Mouse (Mus musculus): ENCODE measurements around the gene Surf6. TPM values are rescaled to one million over a fixed set of nuclear protein-coding genes. Genes with fewer than 3 reads are reported as not detected.

Surf6 gene
- polyA plus RNA-seq, 1 experiment from 2014 or later, result 28.8 TPM

- no peaks in the 10 kb centered on the region for H3K9me3 ChIP-seq (replicated peaks)
- peaks cover 46% of the 10 kb centered on the region for H3K4me1 ChIP-seq
- no peak overlapping the region for H3K4me2 ChIP-seq (replicated peaks)
- H3K4me3 ChIP-seq (replicated peaks), result no peak overlapping the region
- H3K9ac ChIP-seq, result no peak overlapping the region
- H3K27ac ChIP-seq (replicated peaks), result no peak overlapping the region
- no peaks in the 10 kb centered on the region for H3K27me3 ChIP-seq
- H3K36me3 ChIP-seq, result peaks cover 57% of the 10 kb centered on the region
- WGBS, result 35% methylated on average over 1 of the region's 1 CpGs
- ATAC-seq (ENCODE audit: insufficient number of reproducible peaks, low FRiP score, low TSS enrichment, low read depth), result no peak
These were observed 27.7 kb upstream of the Surf6 start for GRCm38 (mm10) chr2:26930390-26930789.

GRCm38 (mm10) chr2:26927745-26928476 is 25.2 kb upstream of the Surf6 start:
- no peak overlapping the region for H3K9ac ChIP-seq
- no peaks in the 10 kb centered on the region for H3K27me3 ChIP-seq
- 85% methylated on average over 6 of the region's 6 CpGs for WGBS
- ATAC-seq (ENCODE audit: insufficient number of reproducible peaks, low FRiP score, low TSS enrichment, low read depth), result no peak
- H3K36me3 ChIP-seq, result peaks cover 82% of the 10 kb centered on the region
- no peak overlapping the region for H3K27ac ChIP-seq (replicated peaks)
- no peaks in the 10 kb centered on the region for H3K9me3 ChIP-seq (replicated peaks)
- H3K4me2 ChIP-seq (replicated peaks), result no peak overlapping the region
- H3K4me1 ChIP-seq, result peaks cover 42% of the 10 kb centered on the region
- no peak overlapping the region for H3K4me3 ChIP-seq (replicated peaks)

DNA sequence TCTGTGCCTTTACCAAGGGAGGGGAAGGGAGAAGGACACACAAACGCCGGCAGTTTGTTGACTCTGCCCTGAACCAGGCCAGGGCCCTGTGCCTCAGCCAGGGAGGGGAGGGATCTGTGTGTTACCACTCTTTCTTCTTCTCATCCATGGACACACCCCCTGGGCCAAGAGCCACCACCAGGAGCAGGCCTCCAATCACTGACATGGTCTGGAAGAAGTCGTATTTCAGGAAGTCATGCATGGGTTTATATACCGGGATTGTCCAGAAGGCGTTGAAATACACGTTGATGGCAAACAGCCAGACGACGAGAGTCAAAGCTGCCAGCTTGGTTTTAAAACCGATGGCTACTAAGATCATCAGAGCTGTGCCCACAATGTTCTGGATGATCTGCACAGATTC is 19.1 kb upstream of the Surf6 start:
- H3K4me1 ChIP-seq, result peaks cover 14% of the 10 kb centered on the region
- H3K9me3 ChIP-seq (replicated peaks), result no peaks in the 10 kb centered on the region
- ATAC-seq (ENCODE audit: insufficient number of reproducible peaks, low FRiP score, low TSS enrichment, low read depth), result no peak
- 77% methylated on average over 9 of the region's 9 CpGs for WGBS
- no peak overlapping the region for H3K4me2 ChIP-seq (replicated peaks)
- no peak overlapping the region for H3K9ac ChIP-seq
- no peak overlapping the region for H3K27ac ChIP-seq (replicated peaks)
- no peaks in the 10 kb centered on the region for H3K27me3 ChIP-seq
- H3K36me3 ChIP-seq, result peaks cover 87% of the 10 kb centered on the region
- no peak overlapping the region for H3K4me3 ChIP-seq (replicated peaks)

GRCm38 (mm10) chr2:26920190-26920855 is 17.6 kb upstream of the Surf6 start:
- Histone ChIP-seq H3K27me3 (no peaks in the 10 kb centered on the region), H3K4me3 (replicated peaks) (no peak overlapping the region), H3K27ac (replicated peaks) (no peak overlapping the region), H3K9ac (no peak overlapping the region), H3K36me3 (peaks cover 73% of the 10 kb centered on the region), H3K9me3 (replicated peaks) (no peaks in the 10 kb centered on the region), H3K4me2 (replicated peaks) (no peak overlapping the region), H3K4me1 (peaks cover 21% of the 10 kb centered on the region)
- WGBS, result 87% methylated on average over 6 of the region's 6 CpGs
- no peak for ATAC-seq (ENCODE audit: insufficient number of reproducible peaks, low FRiP score, low TSS enrichment, low read depth)

DNA sequence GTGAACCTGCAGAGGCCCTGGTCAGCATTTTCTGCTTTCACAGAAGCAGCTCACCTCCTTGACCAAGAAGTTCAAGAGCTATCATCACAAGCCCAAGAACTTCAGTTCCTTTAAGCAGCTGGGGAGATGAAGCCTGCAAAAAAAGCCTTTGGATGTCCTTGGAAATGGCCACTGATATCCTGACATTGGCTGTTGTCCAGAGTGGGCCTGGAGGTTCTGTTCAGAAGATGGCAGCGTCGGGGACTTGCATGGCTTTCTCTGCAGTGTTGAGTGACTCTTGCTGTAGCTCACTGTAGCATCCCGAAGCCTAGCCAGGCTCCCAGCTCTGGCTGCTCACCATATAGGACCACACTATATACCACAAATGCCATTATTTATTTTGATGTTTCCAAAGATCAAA is 17.0 kb upstream of the Surf6 start:
- peaks cover 66% of the 10 kb centered on the region for H3K36me3 ChIP-seq
- no peak overlapping the region for H3K27ac ChIP-seq (replicated peaks)
- ATAC-seq (ENCODE audit: insufficient number of reproducible peaks, low FRiP score, low TSS enrichment, low read depth), result no peak
- H3K27me3 ChIP-seq, result no peaks in the 10 kb centered on the region
- H3K4me1 ChIP-seq, result peaks cover 28% of the 10 kb centered on the region
- H3K4me3 ChIP-seq (replicated peaks), result no peak overlapping the region
- no peaks in the 10 kb centered on the region for H3K9me3 ChIP-seq (replicated peaks)
- no peak overlapping the region for H3K4me2 ChIP-seq (replicated peaks)
- H3K9ac ChIP-seq, result no peak overlapping the region
- WGBS, result 89% methylated on average over 3 of the region's 3 CpGs

DNA sequence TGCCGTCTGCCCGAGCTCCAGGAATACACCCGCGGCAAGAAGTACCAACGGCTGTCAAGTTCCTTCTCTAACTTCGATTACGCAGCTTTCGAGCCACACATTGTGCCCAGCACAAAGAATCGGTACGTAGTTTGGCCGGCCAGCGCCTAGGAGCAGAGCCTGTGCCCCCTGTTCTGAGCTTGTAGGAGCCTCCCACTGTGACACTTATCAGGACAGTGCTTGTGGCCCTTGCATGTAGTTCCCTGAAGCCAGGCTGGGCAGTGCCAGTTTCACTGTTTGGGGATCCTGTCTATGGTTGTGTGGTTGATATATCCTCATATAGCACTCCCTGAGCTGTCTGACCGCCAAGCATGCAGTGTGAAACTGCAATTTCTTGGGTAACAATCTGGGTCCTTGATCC is 14.1 kb upstream of the Surf6 start:
- Histone ChIP-seq H3K27ac (replicated peaks) (peak overlapping the region; percentile 73), H3K4me3 (replicated peaks) (peak overlapping the region; percentile 75), H3K4me2 (replicated peaks) (peak overlapping the region; percentile 96), H3K9ac (peak overlapping the region; percentile 74), H3K9me3 (replicated peaks) (no peaks in the 10 kb centered on the region), H3K27me3 (no peaks in the 10 kb centered on the region), H3K4me1 (peaks cover 49% of the 10 kb centered on the region), H3K36me3 (peaks cover 62% of the 10 kb centered on the region)
- no peak for ATAC-seq (ENCODE audit: insufficient number of reproducible peaks, low FRiP score, low TSS enrichment, low read depth)
- 2% methylated on average over 13 of the region's 13 CpGs for WGBS

DNA sequence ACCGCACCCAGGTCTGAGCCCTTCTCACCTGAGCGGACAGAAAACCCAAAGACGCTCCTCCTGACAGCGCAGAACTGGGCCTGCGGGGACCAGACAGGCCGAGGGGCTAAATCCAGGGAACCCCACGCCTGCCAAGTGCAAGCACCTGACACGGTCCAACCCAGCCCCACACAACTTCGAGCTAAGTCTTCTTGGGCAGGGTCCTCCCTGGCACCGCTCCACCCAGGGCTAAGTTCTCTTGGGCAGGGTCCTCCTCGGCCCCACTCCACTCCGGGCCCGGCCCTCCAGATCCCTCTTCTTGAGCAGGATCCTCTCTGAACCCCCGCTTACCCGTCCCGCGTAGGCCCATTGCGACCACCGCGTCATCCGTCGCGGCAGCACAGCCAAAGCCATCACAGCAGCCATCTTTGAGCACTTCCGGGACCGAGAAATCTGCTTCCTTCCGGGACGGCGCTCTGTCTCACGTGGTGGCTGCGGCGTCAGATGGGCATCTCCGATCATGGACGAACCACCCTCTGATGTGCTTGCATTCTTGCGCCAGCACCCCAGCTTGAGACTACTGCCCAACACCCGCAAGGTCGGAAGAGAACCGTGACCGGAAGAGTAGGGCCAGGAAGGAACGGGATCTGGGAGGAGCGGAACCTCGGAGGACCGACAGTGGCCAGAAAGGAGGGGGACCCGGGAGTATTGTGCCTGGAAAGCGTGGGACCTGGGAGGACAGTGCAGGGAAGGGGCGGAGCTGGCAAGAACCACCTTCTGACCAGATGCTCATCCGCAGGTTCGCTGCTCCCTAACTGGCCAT is 13.4 kb upstream of the Surf6 start, which contains the start of the genes Surf2 and Surf1:
Surf2 (plus strand) TSS at position 441 of the 802 bp plus-strand sequence.
Surf1 (minus strand) TSS at position 604 of the 802 bp plus-strand sequence.
- peak; percentile 56 for ATAC-seq (ENCODE audit: insufficient number of reproducible peaks, low FRiP score, low TSS enrichment, low read depth)
- H3K4me1 ChIP-seq, result peaks cover 52% of the 10 kb centered on the region
- 1% methylated on average over 47 of the region's 47 CpGs for WGBS
- peak within 1 kb of the TSS; percentile 74 for H3K9ac ChIP-seq
- H3K27me3 ChIP-seq, result no peaks in the 10 kb centered on the region
- H3K27ac ChIP-seq (replicated peaks), result peak within 1 kb of the TSS; percentile 73
- peaks cover 56% of the 10 kb centered on the region for H3K36me3 ChIP-seq
- H3K4me3 ChIP-seq (replicated peaks), result peak within 1 kb of the TSS; percentile 75
- H3K9me3 ChIP-seq (replicated peaks), result no peaks in the 10 kb centered on the region
- peak within 1 kb of the TSS; percentile 96 for H3K4me2 ChIP-seq (replicated peaks)

DNA sequence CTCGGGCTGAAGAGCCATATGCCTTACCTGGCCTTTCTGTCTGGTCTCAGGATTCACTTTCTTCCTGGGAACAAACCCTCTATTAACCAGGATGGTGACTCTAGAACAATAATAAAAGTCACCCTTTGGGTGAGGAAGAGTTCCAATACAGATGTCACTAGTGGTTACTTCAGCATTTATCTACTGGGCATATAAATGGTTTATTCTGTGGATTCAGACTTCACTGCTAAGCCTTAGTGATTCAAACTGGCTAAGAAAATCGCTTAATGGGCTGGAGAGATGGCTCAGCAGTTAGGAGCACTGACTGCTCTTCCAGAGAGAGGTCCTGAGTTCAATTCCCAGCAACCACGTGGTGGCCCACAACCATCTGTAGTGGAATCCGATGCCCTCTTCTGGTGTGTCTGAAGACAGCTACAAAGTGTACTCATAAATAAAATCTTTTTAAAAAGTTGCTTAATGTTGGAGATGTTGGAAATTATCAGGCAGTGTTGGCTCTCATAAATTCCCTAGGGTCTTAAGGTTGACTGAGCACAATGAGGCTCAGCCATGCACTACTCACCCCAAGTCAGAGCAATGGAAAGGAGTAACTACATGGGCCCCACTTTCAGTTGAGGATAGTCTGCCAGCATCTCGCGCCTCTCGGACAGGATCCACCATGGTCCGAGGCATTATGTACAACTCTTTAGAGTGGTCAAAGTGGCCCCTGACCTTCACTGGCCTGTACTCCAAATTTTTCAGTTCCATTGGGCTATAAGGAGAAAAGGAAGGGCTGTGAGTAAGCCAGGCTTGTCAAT is 11.7 kb upstream of the Surf6 start:
- H3K9me3 ChIP-seq (replicated peaks), result no peaks in the 10 kb centered on the region
- no peak overlapping the region for H3K27ac ChIP-seq (replicated peaks)
- H3K4me1 ChIP-seq, result peaks cover 53% of the 10 kb centered on the region
- H3K4me2 ChIP-seq (replicated peaks), result 0 out of 2 replicates have a peak overlapping the region, but pooled peaks have one; percentile 96
- no peaks in the 10 kb centered on the region for H3K27me3 ChIP-seq
- H3K4me3 ChIP-seq (replicated peaks), result 0 out of 2 replicates have a peak overlapping the region, but pooled peaks have one; percentile 3
- ATAC-seq (ENCODE audit: insufficient number of reproducible peaks, low FRiP score, low TSS enrichment, low read depth), result no peak
- 65% methylated on average over 8 of the region's 8 CpGs for WGBS
- H3K36me3 ChIP-seq, result peaks cover 38% of the 10 kb centered on the region
- no peak overlapping the region for H3K9ac ChIP-seq

DNA sequence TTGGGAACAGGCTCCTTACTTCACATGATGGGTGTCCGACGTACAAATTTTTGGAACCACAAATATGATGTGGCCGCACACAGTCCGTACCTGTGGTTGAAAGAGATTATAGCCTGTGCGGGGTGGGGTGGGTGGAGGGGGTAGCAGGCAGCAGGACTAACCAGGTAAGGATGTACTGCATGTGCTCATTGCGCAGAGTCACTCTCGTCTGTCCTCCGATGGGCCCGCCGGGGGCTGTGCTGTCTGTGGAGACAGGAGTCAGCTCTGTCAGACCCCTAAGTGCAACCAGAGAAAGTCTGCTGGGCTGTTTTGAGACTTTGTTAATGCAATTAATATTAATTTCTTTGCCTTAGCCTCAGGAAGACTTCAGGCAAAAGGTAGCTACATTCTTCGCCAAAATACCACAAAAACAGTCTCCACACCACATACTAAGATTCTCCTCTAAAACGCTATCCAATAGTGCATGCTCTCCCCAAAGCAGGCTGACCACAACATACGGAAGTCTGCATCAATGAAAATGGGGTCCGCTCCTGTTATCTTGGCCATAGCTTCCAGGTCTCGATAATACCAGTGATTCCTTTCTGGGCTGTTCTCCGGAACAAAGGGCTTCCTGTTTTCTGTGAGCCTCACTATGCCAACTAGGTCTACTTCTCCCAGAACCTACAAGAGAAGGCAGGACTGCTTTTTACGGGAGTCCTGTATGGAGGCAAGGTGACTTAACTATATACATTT is 10.9 kb upstream of the Surf6 start:
- ATAC-seq (ENCODE audit: insufficient number of reproducible peaks, low FRiP score, low TSS enrichment, low read depth), result no peak
- H3K9ac ChIP-seq, result no peak overlapping the region
- H3K36me3 ChIP-seq, result peaks cover 31% of the 10 kb centered on the region
- no peaks in the 10 kb centered on the region for H3K27me3 ChIP-seq
- 81% methylated on average over 17 of the region's 17 CpGs for WGBS
- 0 out of 2 replicates have a peak overlapping the region, but pooled peaks have one; percentile 3 for H3K4me3 ChIP-seq (replicated peaks)
- no peak overlapping the region for H3K27ac ChIP-seq (replicated peaks)
- H3K4me1 ChIP-seq, result peaks cover 61% of the 10 kb centered on the region
- H3K4me2 ChIP-seq (replicated peaks), result no peak overlapping the region
- no peaks in the 10 kb centered on the region for H3K9me3 ChIP-seq (replicated peaks)

GRCm38 (mm10) chr2:26912253-26912770 is 9.6 kb upstream of the Surf6 start:
- Histone ChIP-seq H3K4me1 (peaks cover 65% of the 10 kb centered on the region), H3K4me2 (replicated peaks) (peak overlapping the region; percentile 91), H3K9ac (peak overlapping the region; percentile 91), H3K27ac (replicated peaks) (no peak overlapping the region), H3K36me3 (peaks cover 34% of the 10 kb centered on the region), H3K9me3 (replicated peaks) (no peaks in the 10 kb centered on the region), H3K27me3 (no peaks in the 10 kb centered on the region), H3K4me3 (replicated peaks) (peak overlapping the region; percentile 61)
- no peak for ATAC-seq (ENCODE audit: insufficient number of reproducible peaks, low FRiP score, low TSS enrichment, low read depth)
- WGBS, result 60% methylated on average over 5 of the region's 5 CpGs

All from embryonic facial prominence, embryonic 15.5 days (tissue).